Mouse (Mus musculus): ENCODE data around the gene Hpcal1.

Gene Hpcal1

DNA sequence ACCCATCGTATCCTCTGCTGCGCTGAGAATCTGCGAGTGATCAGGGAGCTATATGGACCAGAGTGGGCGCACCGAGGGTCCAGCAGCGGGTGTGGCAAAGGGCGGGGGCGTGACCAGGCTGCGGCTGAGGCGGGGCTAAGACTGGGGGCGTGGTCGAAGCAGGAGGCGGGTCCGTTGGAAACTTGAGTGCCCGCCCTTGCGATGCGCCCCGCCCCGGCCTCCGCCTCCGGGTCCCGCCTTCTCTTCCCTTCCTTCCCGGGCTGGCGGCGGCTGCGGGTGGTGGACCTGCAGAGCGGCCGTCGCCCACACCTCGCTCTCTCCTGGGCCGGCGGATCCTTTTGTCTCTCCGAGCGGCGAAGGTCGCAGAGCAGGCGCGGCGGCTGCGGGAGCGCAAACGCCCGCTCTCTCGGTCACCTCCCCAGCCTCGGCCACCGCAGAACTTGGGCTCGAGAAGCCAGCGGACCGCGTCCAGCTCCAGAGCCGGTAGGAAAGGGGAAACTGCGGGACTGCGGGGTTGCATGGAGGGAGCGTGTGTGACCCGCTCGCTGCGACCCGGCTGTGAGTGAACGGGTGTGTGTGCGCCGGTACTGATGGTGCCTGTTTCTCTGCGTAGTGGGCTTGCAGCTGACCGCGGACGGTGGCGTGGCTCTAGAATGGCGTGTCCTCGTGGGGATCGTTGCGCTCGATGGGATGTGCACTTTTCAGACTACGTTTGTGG lies at the start of gene Hpcal1:
Gene Hpcal1 (plus strand): TSS at position 293 of the 718 bp plus-strand sequence.
- peak; percentile 75 to 83 for DNase-seq (ENCODE audit: low spot score in 2 of 2)

DNA sequence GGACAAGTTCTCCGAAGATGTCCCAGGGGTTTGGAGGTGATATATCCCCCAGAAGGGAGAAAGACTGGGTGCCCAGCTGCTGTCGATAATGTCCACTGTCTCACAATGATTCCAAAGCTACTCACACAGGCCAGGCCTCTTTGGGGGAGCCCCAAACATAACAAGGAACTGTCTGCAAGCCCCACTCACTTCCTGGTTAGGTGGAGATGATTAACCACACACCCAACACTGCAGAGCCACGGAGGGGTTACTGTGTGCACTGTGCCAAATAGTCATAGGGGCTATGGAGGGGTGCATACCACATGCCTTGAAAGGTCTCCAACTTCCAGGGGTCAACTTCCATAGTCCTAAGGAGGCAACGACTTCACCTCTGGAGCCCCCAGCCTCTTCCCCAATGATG lies 49.4 kb upstream of the Hpcal1 start:
- no peak for DNase-seq (ENCODE audit: low spot score in 2 of 2)

DNA sequence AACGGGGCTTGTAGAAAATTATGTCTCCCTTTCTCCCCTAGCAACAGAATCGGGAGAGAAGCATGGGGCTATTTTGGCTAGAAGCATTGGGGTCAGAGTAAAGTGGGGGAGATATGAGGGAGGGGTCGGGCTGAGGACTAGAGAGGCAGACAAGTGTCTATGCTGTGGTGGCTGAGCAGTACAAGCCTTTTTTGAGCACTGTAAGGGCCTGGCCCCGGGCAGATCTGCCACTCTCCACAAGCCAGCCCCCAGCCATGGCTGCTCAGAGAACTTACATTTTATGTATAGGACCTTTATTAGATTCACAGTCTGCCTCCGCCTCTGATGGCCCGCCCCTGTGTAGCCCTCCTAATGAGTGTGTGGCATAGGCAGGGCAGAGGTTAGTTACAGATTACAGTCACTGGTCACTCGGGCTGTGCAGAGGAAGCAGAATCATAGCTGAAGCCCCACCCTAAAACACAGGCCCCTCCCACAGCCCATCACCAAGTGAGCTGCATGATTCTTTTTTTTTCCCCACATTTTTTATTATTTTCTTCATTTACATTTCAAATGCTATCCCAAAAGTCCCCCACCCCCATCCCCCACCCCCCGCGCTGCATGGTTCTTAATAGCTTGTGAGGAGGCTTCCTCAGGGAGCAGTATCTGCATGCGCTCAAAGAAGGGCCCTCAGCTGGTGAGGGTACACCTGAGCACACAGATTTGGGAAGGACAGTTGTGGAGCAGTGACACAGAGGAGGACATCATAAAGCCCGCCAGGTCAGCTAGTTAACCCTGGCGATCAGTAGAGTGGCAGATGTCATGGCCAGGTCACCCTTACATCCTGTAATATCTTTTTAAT lies 46.1 kb upstream of the Hpcal1 start:
- no peak for DNase-seq (ENCODE audit: low spot score in 2 of 2)

DNA sequence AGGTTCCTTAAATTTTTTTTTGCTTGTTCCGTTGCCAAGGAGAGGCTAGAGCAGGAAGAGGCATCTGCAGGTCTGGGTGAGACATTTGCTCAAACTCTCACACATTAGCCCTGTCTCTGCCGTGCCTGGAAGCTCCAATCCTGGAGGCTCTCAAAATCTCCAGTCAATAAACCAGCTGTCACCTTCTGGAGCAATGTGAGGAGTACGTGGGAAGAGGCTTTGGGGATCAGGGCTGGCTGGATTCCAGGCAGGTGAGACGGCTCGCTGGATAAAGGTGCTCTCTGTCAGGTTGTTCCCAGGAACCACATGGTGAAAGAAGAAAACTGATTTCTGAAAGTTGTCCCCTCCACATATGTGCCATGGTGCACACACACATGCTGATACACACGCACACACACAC lies 44.2 kb upstream of the Hpcal1 start:
- DNase-seq (ENCODE audit: low spot score in 2 of 2) = no peak

DNA sequence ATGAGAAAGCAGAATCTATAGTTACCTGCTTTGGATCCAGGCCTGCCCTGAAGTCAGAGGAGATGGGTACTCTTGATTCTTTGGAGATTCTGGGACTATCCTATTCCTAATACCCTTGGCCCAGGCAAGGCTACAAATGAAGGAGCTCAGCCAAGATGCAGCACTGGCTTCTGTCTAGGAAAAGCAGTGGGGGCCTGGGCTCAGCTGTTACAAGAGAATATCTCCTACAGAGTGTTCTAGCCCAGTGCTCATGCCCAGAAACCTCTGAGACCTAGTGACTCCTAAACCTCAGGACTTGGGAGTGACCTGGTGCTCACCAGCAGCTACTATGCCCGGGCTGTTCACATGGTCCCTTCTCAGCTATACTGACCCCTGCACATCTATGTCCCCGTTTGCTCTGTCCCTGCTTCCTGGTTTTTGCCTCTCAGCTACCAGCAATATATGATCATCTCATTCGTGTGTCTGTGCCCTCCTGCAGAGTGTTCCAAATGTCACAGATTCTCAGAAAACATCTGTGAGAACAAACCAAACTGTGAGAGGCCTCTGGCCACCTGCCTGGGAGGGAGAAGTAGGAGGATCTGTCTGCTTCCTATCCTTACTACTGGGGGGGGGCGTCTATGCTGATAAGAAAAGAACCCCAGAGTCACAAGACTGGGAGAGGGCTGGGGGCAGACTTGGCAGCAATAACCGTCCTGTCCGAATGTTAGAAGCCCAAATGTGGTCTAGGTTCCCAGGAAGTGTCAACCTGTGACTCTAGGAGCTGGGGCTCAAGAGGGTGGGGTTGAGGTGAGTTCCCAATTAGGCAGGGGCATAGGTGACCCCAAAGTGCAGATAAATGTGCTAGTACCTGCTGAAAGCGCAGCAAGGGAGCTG lies 39.2 kb upstream of the Hpcal1 start:
- no peak for DNase-seq (ENCODE audit: low spot score in 2 of 2)

DNA sequence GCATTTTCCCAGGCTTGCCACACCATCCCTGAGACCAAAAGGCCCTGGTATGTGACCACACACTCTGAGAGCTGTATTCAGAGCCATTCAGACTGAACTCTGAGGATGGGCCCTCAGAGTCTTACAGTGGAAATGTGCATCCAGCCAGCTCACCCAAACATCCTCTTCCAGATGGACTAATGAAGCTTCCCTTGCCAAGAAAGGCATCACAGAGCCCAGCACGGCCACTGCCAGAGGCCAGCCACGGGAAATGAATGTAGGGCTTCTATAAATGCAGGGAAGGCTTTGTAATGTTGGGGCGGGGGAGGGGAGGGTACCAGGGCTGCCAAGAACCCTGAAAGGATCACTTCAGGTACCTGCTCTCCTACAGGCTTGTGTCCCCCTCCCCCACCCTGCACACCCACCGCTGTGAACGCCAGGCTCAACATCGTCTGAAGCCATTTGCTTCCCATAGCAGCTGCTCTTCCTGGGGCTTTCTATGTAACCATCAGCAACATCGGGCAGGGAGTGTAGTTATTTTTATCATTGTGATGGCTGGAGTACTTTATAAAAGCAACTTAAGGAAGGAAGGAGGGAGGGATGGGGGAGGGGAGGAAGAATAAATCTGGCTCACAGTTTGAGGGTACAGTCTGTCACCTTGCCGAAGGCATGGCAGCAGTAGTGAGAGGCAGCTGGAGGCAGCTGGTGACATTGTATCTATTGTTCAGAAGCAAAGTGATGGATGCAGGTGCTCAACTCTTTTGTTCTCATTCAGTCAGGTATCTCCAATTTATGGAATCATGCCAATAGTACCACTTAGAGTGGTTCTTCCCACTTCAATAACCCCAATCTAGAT lies 38.2 kb upstream of the Hpcal1 start:
- DNase-seq (ENCODE audit: low spot score in 2 of 2) = no peak

DNA sequence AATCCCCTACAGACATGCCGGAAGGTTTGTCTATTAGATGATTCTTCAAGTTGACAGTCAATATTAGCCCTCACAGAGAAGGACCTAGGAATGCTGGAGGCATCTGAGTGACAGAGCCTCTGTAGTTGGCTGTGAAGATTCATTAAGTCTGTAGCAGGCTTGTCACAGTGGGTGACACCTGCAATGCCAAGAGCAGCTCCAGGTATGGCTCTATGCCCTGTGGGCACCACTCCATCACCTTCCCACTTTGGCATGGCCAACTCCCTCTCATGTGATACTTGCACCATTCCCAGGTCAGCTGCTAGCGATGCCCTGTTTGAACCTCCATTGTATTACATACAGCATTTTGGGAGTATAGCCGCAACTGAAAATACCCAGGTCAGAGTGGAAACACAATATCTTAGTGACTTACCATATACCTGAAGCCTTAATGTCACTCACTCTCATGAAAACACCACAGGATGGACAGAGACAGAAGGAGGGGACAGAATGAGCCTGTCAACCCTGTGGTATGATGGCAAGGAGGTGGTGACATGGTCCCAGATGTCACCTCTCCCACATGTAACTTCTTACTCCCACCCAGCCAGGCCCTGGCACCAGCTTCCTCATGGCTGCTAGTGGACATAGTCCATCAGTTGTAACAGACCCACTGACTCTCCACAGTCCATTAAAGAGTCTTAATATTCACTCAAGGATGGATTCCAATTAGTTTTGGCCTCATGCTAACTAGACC lies 37.4 kb upstream of the Hpcal1 start:
- no peak for DNase-seq (ENCODE audit: low spot score in 2 of 2)

DNA sequence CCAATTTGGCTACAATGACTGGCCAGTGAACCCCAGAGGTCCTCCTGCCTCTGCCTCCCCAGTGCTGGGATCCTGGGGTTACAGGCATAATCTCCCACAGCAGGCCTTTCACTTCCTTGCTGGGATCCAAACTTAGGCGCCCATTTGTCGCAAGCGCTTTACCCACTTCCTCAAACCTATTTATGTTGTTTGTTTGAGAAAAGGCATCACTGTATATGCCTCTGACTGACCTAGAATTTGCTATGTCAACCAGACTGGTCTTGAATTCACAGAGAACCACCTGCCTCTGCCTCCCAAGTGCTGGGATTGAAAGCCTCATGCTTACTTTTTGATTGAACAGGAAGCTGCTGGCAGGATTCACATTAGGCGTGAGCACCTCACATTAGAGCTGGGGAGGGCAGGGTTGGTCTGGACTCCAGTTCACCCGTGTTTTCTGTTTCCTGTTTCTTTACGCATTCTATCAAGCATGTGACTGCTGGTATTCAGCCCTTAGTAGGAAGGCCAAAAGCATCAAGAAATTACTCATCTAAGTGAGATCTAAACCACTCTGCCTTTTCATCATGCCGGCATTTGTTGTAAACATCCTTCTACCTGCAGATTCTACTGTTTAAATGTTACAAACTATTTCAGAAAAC lies 33.0 kb upstream of the Hpcal1 start:
- no peak for DNase-seq (ENCODE audit: low spot score in 2 of 2)

DNA sequence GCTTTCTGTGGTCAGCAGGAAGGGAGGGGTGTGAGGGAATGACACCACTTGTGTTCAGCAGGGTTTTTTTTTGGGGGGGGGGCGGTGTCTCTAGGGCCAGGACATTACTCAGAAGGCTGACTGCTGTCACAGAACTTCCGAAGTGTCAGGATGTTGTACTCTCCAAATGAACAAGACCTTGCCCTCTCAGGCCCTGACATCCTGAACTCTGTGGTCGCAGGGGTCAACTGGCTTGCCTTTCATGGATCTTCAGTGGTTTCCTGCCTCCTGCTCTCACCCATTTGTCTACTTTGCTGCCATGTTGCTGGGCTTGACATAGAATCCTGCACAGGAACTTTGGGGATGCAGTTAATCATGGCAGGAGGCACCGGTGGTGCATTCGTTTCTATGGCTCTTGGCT lies 32.1 kb upstream of the Hpcal1 start:
- DNase-seq (ENCODE audit: low spot score in 2 of 2) = no peak

DNA sequence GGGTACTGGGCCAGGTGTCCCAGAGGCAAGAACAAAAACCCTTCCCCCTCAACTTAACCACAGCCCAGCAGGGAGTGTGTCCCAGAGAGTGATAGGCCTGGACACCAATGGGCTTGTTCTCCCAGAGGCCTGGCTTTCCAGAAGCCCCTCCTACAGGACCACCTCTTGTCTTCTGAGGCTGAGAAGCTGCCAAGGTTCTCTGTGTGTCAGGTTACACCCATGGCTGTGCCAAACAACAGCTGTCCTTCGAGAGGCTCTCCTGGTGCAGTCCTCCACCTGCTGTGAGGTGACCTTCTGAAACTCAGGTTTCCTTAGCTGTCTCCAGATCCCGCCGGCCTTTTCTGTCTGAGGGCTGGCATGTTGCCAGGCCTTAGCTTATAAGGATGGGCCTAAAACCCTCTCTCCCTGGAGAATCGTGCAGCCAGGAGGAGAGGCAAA lies 29.2 kb upstream of the Hpcal1 start:
- no peak for DNase-seq (ENCODE audit: low spot score in 2 of 2)

DNA sequence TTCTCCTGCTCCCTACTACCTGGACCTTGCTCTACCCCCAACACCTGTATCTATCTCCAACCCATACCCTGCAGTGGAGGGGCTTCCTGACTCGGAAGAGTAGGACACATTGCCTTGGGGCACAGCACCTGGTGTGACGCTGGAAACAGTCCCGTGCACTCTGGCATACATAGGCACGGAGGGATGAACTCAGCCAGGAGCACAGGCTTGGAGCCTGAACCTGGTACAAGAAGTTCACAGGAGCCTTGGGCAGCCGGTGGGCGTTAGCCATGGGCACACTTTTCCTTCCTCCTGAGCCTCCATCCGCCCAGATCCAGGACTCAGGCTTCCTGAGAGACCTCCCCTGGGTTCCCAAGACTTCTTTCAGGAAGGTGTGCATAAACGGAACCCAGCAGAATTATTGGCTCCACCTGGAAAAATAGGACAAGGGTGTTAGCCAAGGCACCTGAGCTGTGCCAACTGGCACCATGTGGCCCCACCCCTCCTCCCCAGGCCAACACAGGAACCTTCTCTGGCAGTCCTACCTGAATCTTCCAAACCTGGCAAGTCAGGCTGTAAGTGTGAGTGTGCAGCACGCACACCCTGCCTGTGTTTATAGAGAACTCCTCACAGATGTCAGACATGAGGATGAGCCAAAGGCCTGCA lies 26.5 kb upstream of the Hpcal1 start:
- DNase-seq (ENCODE audit: low spot score in 2 of 2) = no peak

DNA sequence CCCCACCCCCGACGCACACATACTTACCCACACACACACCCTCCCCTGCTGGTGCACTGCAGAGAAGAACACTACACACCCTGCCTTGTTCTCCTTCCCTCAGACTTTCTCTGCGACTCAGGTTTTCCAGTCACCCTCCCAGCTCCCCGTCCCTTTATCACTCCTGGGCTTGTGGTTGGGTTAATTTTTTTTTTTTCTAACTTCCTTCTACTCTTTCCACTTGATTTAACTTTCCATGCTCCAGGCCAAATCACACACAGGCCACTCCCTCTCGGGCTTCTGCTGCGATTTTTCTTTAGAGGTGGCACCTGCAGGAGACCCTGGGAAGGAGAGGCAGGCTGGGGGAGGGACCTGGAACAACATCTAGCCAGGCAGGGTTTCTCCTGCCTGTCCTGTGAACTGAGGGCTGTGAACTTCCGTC lies 24.7 kb upstream of the Hpcal1 start:
- no peak for DNase-seq (ENCODE audit: low spot score in 2 of 2)

DNA sequence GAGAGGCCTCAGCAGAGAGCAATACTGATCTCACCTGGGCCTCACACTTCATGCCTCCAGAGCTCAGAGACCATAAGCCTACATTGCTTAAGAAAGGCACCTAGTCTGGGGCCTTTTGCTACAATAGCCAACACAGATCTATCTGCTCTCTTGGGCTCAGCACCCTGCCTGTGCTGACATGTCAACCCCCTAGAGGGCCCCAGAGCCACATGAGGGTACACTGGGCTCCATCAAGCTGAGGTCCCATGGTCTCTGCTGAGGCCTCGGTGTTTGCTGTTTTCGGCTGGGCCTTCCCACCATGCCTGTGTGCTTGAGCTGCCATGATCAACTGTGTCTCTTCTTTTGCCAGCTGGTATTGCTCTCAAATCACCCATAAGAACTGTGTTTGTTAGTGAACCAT lies 24.0 kb upstream of the Hpcal1 start:
- no peak for DNase-seq (ENCODE audit: low spot score in 2 of 2)

DNA sequence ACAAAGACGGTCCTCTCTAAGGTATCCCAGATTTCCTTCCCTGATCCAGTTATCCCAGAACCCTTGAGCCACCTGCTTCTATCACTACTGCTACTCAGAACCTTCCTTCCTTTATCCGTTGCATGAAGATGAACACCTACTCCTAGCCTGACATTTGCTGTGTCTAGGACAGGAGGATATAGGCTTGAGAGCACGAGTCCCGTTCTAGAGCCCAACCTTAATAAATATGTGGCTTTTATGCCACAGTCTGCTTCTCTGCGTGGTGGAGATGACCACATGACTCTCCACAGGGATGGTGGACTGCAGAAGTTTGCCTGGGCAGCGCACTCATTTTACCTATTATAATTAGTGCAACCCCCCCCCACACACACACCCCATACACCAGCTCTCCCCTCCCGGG lies 16.9 kb upstream of the Hpcal1 start:
- no peak for DNase-seq (ENCODE audit: low spot score in 2 of 2)

DNA sequence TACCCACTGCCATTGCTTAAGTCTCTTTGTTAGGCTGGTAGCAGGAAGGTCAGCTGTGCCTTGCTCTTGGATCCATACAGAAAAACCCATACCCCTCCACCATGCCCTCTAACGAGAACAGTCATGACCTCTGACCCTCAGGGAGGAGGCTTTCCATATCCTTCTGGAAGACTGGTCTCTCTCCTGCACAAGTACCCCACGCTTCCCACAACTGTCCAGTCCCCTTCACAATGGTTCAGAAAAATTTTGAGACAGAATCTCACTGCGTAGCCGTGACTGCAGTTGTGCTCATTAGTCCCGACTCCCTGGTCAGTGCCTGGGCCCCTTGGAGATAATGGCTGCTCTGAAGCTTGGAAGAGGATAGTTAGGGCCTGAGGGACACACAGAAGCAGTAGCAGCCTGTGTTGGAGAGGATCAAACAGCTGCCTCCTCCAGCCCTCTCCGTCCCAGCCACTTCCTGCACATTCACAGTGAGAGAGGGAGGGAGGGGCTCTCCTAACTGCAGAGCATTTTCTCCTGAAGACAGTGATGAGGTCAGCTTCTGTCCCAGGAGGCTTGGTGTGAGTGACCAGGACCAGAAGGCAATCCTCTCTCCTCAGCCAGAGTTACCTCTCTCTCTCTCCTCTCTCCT lies 16.4 kb upstream of the Hpcal1 start:
- no peak for DNase-seq (ENCODE audit: low spot score in 2 of 2)

DNA sequence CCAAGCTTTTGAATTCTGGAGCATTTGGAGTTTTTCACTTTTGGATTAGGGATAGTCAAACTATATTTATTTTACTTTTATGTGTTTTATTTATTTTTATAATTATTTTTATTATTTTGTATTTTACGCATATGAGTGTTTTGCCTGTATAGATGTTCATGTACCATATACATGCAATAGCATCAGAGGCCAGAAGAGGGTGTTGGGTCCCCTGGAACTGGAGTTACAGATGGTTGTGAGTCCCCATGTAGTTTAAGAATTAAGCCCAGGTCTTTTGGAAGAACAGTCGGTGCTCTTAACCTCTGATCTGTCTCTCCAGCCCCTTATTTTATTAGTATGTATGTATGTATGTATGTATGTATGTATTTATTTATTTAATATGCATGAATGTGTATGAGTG lies 12.9 kb upstream of the Hpcal1 start:
- DNase-seq (ENCODE audit: low spot score in 2 of 2) = no peak

DNA sequence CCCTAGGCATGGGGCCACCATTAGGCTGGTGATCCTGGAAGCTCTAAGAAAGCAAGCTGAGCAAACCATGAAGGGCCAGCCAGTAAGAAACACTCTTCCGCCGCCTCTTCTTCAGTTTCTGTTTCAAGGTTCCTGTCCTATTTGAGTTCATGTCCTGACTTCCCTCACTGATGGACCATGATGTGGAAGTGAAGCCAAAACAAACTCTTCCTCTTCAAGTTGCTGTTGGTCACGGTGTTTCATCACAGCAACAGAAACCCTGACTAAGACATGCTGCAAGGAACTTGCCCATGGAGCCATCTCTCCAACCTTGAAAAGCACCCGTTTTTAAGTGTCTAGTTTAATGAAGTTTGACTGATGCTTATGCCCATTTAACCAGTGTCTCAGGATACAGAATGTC lies 11.1 kb upstream of the Hpcal1 start:
- DNase-seq (ENCODE audit: low spot score in 2 of 2) = no peak

DNA sequence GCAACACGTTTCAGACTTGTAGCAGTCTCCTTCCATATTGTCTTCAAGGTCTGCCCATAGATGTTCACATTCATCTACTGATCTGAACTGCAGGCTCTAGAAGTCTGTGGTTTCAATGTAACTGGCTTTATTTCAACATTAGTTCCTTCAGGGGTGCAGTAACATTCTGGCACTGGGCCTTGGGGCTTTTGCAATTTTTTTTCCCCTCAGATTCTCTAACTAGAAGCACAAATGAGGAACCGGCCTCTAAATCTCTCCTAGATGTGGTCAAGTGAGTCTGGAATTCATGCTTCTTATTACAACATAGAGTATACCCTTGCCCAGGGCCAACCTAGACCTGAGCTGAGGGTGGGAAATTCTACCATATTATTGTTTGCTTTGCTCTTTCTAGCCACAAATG lies 8.5 kb upstream of the Hpcal1 start:
- DNase-seq (ENCODE audit: low spot score in 2 of 2) = no peak

DNA sequence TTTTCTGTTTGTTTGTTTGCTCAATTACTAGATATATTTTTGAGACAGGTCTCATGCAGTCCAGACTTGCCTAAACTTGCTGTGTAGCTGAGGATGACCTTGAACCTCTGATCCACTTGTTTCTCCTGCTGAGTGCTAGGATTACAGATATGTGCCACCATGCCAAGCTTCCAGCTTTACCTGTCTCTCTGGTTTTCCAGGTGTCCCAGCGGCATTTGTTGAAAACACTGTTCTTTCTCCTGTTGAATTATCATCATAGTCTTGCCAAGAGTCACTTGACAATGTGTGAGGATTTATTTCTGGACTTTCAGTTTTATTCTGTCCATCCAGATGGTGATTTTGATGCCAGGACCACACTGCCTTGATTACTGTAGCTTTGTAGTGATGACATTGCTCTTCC lies 6.3 kb upstream of the Hpcal1 start:
- DNase-seq (ENCODE audit: low spot score in 2 of 2) = no peak

Measured in right cerebral cortex, postnatal 36 days (tissue).